Mouse (Mus musculus): Measurements from ENCODE around the gene Emc7. TPM values are rescaled to one million over a fixed set of nuclear protein-coding genes. Genes with fewer than 3 reads are reported as not detected.
"Not testable (repeated sequence)": the region's sequence is repeated elsewhere in the genome, so short reads cannot be mapped to it uniquely, and the experiment has no call there.

Gene Emc7
- polyA plus RNA-seq (2015; fragmentation: Nextera tagmentation; extraction: Ambion mirVana): 17.2 and 18.0 TPM in 2 replicates

- peaks cover 2% of the 10 kb centered on the region for H3K36me3 ChIP-seq (ENCODE audit: control insufficient read depth, insufficient read depth)
- H3K9ac ChIP-seq (replicated peaks; ENCODE audit: low read depth, low read length): peak within 1 kb of the TSS; percentile 81
- H3K4me3 ChIP-seq (replicated peaks; ENCODE audit: low read length): peak within 1 kb of the TSS; percentile 61
- H3K4me1 ChIP-seq (replicated peaks; ENCODE audit: control insufficient read depth, insufficient read depth, low read length): peaks cover 12% of the 10 kb centered on the region
- peak within 1 kb of the TSS; percentile 79 for H3K27ac ChIP-seq (ENCODE audit: low read length)
- H3K27me3 ChIP-seq (replicated peaks; ENCODE audit: control insufficient read depth, insufficient read depth, low read length): no peaks in the 10 kb centered on the region
- H3K9me3 ChIP-seq (ENCODE audit: control insufficient read depth, low read length): no peaks in the 10 kb centered on the region
- ATAC-seq: peak; percentile 99
- WGBS: under 1% methylated on average over 49 of the region's 49 CpGs
- peak within 1 kb of the TSS; percentile 93 for H3K4me2 ChIP-seq (ENCODE audit: low read length)
These were observed at the start of gene Emc7 for GRCm38 (mm10) chr2:112454862-112455564. Gene Emc7, plus strand, starts transcription at chr2:112454997.

- H3K4me1 ChIP-seq (replicated peaks; ENCODE audit: control insufficient read depth, insufficient read depth, low read length): no peaks in the 10 kb centered on the region
- 86% methylated on average over 3 of the region's 3 CpGs for WGBS
- no peak overlapping the region for H3K9ac ChIP-seq (replicated peaks; ENCODE audit: low read depth, low read length)
- H3K9me3 ChIP-seq (ENCODE audit: control insufficient read depth, low read length): no peaks in the 10 kb centered on the region
- no peak overlapping the region for H3K4me3 ChIP-seq (replicated peaks; ENCODE audit: low read length)
- H3K27me3 ChIP-seq (replicated peaks; ENCODE audit: control insufficient read depth, insufficient read depth, low read length): no peaks in the 10 kb centered on the region
- H3K27ac ChIP-seq (ENCODE audit: low read length): no peak overlapping the region
- ATAC-seq: no peak
- peaks cover 18% of the 10 kb centered on the region for H3K36me3 ChIP-seq (ENCODE audit: control insufficient read depth, insufficient read depth)
- no peak overlapping the region for H3K4me2 ChIP-seq (ENCODE audit: low read length)
These were observed 47.8 kb upstream of the Emc7 start for GRCm38 (mm10) chr2:112407030-112407429.

DNA sequence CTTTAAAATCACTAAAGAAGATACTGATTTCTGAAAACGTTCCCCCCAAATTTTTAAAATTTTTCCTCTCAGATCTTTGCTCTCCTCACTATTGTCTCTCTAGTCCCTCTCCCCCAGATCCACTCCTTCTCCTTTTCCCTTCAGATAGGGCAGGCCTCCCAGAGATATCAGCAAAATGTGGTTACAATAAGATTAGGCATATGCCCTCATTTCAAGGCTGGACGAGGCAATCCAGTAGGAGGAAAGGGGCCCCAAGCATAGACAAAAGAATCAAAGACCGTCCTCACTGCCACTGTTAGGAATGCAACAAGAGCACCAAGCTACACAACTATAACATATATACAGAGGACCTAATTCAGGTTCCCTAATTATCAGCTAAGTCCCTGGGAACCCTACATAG, 29.5 kb upstream of the Emc7 start:
- Histone ChIP-seq H3K4me1 (replicated peaks; ENCODE audit: control insufficient read depth, insufficient read depth, low read length) (no peaks in the 10 kb centered on the region), H3K36me3 (ENCODE audit: control insufficient read depth, insufficient read depth) (no peaks in the 10 kb centered on the region), H3K27ac (ENCODE audit: low read length) (no peak overlapping the region), H3K27me3 (replicated peaks; ENCODE audit: control insufficient read depth, insufficient read depth, low read length) (no peaks in the 10 kb centered on the region), H3K4me3 (replicated peaks; ENCODE audit: low read length) (no peak overlapping the region), H3K9me3 (ENCODE audit: control insufficient read depth, low read length) (no peaks in the 10 kb centered on the region), H3K4me2 (ENCODE audit: low read length) (no peak overlapping the region), H3K9ac (replicated peaks; ENCODE audit: low read depth, low read length) (no peak overlapping the region)
- ATAC-seq: no peak
- WGBS: 74% methylated on average over 3 of the region's 3 CpGs

DNA sequence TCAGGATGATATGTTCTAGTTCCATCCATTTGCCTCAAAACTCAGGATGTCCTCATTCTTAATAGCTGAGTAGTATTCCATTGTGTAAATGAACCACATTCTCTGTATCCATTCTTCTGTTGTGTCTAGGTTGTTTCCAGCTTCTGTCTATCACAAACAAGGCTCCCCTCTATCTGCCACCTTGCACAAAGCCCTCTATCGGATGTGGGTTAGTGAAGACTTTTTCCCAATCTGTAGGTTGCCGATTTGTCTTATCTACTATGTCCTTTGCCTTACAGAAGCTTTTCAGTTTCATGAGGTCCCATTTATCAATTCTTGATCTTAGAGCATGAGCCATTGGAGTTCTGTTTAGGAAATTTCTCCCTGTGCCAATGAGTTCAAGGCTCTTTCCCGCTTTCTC, 26.3 kb upstream of the Emc7 start:
- not testable (repeated sequence) for ATAC-seq; H3K4me1 ChIP-seq (replicated peaks; ENCODE audit: control insufficient read depth, insufficient read depth, low read length); H3K4me2 ChIP-seq (ENCODE audit: low read length); H3K4me3 ChIP-seq (replicated peaks; ENCODE audit: low read length); H3K9me3 ChIP-seq (ENCODE audit: control insufficient read depth, low read length); H3K27me3 ChIP-seq (replicated peaks; ENCODE audit: control insufficient read depth, insufficient read depth, low read length); H3K27ac ChIP-seq (ENCODE audit: low read length); H3K36me3 ChIP-seq (ENCODE audit: control insufficient read depth, insufficient read depth); H3K9ac ChIP-seq (replicated peaks; ENCODE audit: low read depth, low read length)
- 92% methylated on average over 3 of the region's 3 CpGs for WGBS

- no peaks in the 10 kb centered on the region for H3K27me3 ChIP-seq (replicated peaks; ENCODE audit: control insufficient read depth, insufficient read depth, low read length)
- no peaks in the 10 kb centered on the region for H3K4me1 ChIP-seq (replicated peaks; ENCODE audit: control insufficient read depth, insufficient read depth, low read length)
- H3K4me3 ChIP-seq (replicated peaks; ENCODE audit: low read length): no peak overlapping the region
- H3K36me3 ChIP-seq (ENCODE audit: control insufficient read depth, insufficient read depth): no peaks in the 10 kb centered on the region
- no peak overlapping the region for H3K27ac ChIP-seq (ENCODE audit: low read length)
- no peak overlapping the region for H3K9ac ChIP-seq (replicated peaks; ENCODE audit: low read depth, low read length)
- H3K4me2 ChIP-seq (ENCODE audit: low read length): no peak overlapping the region
- no peaks in the 10 kb centered on the region for H3K9me3 ChIP-seq (ENCODE audit: control insufficient read depth, low read length)
- no peak for ATAC-seq
- WGBS: 90% methylated on average over 4 of the region's 4 CpGs
These were observed 25.1 kb upstream of the Emc7 start for GRCm38 (mm10) chr2:112429665-112430064.

DNA sequence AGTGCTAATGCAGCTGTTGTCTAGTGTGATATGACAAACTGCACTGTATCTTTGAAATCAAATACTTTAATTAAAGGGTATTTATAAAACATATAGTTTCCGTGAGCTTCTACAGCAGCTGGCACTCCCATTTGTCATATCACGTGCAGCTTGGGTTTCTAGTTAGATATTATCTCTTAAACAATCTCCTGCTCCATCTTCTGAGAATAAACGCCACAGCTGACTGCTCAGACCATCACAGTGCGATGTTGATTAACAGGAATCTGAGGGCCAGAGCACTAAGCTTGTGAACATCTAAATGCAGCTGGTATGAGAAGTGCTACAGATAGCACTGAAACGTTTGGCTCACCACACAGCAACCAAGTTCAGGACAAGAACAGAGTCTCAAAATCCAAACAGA, 24.4 kb upstream of the Emc7 start:
- Histone ChIP-seq H3K27me3 (replicated peaks; ENCODE audit: control insufficient read depth, insufficient read depth, low read length) (no peaks in the 10 kb centered on the region), H3K36me3 (ENCODE audit: control insufficient read depth, insufficient read depth) (no peaks in the 10 kb centered on the region), H3K9me3 (ENCODE audit: control insufficient read depth, low read length) (no peaks in the 10 kb centered on the region), H3K4me3 (replicated peaks; ENCODE audit: low read length) (no peak overlapping the region), H3K4me2 (ENCODE audit: low read length) (no peak overlapping the region), H3K9ac (replicated peaks; ENCODE audit: low read depth, low read length) (no peak overlapping the region), H3K27ac (ENCODE audit: low read length) (no peak overlapping the region), H3K4me1 (replicated peaks; ENCODE audit: control insufficient read depth, insufficient read depth, low read length) (no peaks in the 10 kb centered on the region)
- WGBS: 83% methylated on average over 5 of the region's 5 CpGs
- ATAC-seq: no peak

DNA sequence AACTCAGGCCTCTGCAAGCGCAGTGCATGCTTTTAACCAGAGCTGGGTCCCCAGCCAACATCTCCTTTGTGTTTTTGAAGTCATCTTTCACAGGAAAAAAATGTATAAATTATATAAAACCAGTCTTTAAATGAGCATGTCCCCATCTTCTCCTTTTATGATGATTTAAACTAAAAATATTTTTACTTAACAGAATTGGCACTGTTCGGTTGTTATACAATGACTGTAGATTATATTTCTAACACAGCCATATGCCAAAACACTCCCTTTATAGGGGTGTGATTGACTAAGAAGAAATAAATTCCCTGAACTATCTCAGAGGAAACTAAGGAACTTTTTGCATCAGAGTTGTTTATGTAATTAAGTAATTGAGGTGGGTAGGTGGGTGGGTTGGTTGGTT, 22.3 kb upstream of the Emc7 start:
- 89% methylated on average over 2 of the region's 2 CpGs for WGBS
- H3K36me3 ChIP-seq (ENCODE audit: control insufficient read depth, insufficient read depth): no peaks in the 10 kb centered on the region
- no peaks in the 10 kb centered on the region for H3K27me3 ChIP-seq (replicated peaks; ENCODE audit: control insufficient read depth, insufficient read depth, low read length)
- H3K9ac ChIP-seq (replicated peaks; ENCODE audit: low read depth, low read length): no peak overlapping the region
- no peaks in the 10 kb centered on the region for H3K4me1 ChIP-seq (replicated peaks; ENCODE audit: control insufficient read depth, insufficient read depth, low read length)
- no peak for ATAC-seq
- H3K4me2 ChIP-seq (ENCODE audit: low read length): no peak overlapping the region
- no peak overlapping the region for H3K27ac ChIP-seq (ENCODE audit: low read length)
- no peaks in the 10 kb centered on the region for H3K9me3 ChIP-seq (ENCODE audit: control insufficient read depth, low read length)
- H3K4me3 ChIP-seq (replicated peaks; ENCODE audit: low read length): no peak overlapping the region

GRCm38 (mm10) chr2:112433359-112433758, 21.4 kb upstream of the Emc7 start:
- H3K9me3 ChIP-seq (ENCODE audit: control insufficient read depth, low read length): no peaks in the 10 kb centered on the region
- 71% methylated on average over 2 of the region's 2 CpGs for WGBS
- no peaks in the 10 kb centered on the region for H3K27me3 ChIP-seq (replicated peaks; ENCODE audit: control insufficient read depth, insufficient read depth, low read length)
- ATAC-seq: no peak
- H3K36me3 ChIP-seq (ENCODE audit: control insufficient read depth, insufficient read depth): no peaks in the 10 kb centered on the region
- no peak overlapping the region for H3K4me3 ChIP-seq (replicated peaks; ENCODE audit: low read length)
- no peak overlapping the region for H3K9ac ChIP-seq (replicated peaks; ENCODE audit: low read depth, low read length)
- no peak overlapping the region for H3K4me2 ChIP-seq (ENCODE audit: low read length)
- H3K27ac ChIP-seq (ENCODE audit: low read length): no peak overlapping the region
- H3K4me1 ChIP-seq (replicated peaks; ENCODE audit: control insufficient read depth, insufficient read depth, low read length): no peaks in the 10 kb centered on the region

DNA sequence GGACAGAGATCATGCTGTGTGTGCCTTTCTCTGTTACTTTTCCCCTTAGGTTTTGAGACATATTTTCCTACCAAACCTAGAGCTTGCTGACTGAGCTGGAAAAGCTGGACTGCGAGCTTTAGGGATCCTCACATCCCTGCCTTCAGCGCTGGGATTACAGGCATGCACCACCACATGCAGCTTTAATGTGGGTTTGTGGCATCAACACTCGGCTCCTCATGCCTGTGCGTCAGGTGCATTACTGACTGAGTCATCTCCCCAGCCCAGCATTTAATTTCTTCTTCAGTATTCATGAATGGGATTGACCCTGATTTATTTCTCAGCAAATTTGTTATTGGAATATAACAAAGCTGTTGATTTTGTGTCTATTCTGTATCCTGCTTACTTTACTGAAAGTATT, 18.5 kb upstream of the Emc7 start:
- Histone ChIP-seq H3K4me1 (replicated peaks; ENCODE audit: control insufficient read depth, insufficient read depth, low read length) (no peaks in the 10 kb centered on the region), H3K4me2 (ENCODE audit: low read length) (no peak overlapping the region), H3K36me3 (ENCODE audit: control insufficient read depth, insufficient read depth) (no peaks in the 10 kb centered on the region), H3K4me3 (replicated peaks; ENCODE audit: low read length) (no peak overlapping the region), H3K27ac (ENCODE audit: low read length) (no peak overlapping the region), H3K9ac (replicated peaks; ENCODE audit: low read depth, low read length) (no peak overlapping the region), H3K27me3 (replicated peaks; ENCODE audit: control insufficient read depth, insufficient read depth, low read length) (no peaks in the 10 kb centered on the region), H3K9me3 (ENCODE audit: control insufficient read depth, low read length) (no peaks in the 10 kb centered on the region)
- ATAC-seq: no peak
- 81% methylated on average over 4 of the region's 4 CpGs for WGBS

- H3K27ac ChIP-seq (ENCODE audit: low read length): no peak overlapping the region
- H3K4me1 ChIP-seq (replicated peaks; ENCODE audit: control insufficient read depth, insufficient read depth, low read length): no peaks in the 10 kb centered on the region
- ATAC-seq: no peak
- 89% methylated on average over 2 of the region's 2 CpGs for WGBS
- no peaks in the 10 kb centered on the region for H3K27me3 ChIP-seq (replicated peaks; ENCODE audit: control insufficient read depth, insufficient read depth, low read length)
- H3K36me3 ChIP-seq (ENCODE audit: control insufficient read depth, insufficient read depth): no peaks in the 10 kb centered on the region
- H3K4me2 ChIP-seq (ENCODE audit: low read length): no peak overlapping the region
- no peak overlapping the region for H3K9ac ChIP-seq (replicated peaks; ENCODE audit: low read depth, low read length)
- H3K9me3 ChIP-seq (ENCODE audit: control insufficient read depth, low read length): no peaks in the 10 kb centered on the region
- H3K4me3 ChIP-seq (replicated peaks; ENCODE audit: low read length): no peak overlapping the region
These were observed 17.2 kb upstream of the Emc7 start for GRCm38 (mm10) chr2:112437589-112437988.

Measured in forebrain, embryonic 16.5 days (tissue).